Mouse (Mus musculus): ENCODE measurements around the gene Degs1.
A peak's percentile ranks its signal among the peaks of the same experiment; 100 is the strongest.
"Not testable (repeated sequence)": the region's sequence is repeated elsewhere in the genome, so short reads cannot be mapped to it uniquely, and the experiment has no call there.

Gene Degs1

GRCm38 (mm10) chr1:182282091-182283075 lies at the start of gene Degs1:
TSS of gene Degs1 (minus strand) at chr1:182282804.
- DNase-seq, result peak; percentile 95

DNA sequence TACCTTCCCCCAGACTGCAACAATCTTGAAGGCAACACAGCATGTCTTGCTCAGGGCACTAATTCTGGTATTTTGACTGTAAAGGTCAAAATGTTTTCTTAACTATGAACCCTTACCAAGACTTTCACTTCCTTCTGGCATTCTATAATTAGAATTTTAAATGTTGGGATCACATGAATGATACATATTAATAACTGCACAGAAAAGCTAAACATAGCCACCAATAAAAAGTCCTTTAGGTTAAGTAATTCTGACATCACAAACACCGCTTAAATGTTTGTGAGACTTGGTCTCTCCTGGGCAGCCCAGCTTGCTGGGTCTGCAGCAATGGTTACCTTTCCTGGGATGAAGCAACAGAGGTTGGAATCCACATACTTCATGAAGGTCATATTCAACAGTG lies 43.3 kb upstream of the Degs1 start:
- DNase-seq, result no peak

DNA sequence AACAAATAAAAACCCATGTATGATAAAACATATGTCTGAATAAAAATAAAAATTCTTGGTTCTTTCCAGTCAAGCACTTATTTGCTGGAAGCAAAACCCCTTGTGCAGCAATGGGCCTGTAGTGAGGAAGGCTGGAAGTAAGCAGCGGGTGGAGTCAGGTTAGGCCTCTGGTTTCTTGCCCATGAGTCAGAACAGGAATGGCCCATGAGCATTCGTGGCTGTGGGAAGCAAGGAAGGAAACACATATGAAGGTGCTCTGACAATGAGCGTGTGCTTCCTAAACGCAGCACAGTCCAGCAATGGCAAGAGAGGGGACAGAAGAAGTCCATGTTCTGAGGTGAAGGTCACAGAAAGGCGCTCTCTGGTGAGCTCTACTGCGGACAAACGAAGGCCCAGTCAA lies 41.9 kb upstream of the Degs1 start:
- DNase-seq, result no peak

DNA sequence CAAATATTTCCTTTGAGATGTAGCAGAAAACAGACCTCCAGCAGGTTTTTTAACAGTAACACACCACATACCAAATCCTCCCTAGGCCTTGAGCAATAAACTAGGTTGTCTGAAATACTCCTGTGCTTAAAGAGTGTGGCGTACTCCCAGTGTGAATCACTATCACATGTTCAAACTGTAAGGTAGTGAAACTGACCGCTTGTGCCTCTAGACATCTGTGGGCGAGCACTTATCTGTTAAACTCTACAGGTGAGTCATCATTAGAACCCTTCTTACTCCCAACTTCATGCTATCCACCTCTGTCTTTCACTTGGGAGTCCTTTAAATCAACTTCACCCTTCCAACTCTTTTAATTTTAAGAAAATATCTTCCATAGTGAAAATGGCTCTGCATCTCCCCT lies 40.5 kb upstream of the Degs1 start:
- no peak for DNase-seq

DNA sequence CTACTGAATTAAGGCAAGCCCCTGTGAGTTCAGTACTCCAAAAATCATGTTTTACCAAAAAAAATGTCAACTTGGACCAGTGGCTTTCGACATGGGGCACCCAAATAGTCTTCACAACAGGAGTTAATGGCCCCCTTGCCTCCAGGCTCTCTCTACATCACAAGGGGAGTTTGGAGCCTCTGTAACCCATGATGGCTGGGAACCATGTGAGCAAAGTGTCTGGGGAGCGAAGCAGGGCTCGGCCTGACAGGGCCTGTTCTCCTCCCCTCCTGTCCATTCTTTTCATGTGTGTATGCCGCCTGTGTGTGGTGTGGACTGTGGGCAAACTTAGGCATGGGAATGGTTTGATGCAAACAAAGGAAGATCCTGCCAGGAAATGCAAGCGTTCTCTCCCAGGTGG lies 31.6 kb upstream of the Degs1 start:
- no peak for DNase-seq

GRCm38 (mm10) chr1:182313181-182313580 lies 30.6 kb upstream of the Degs1 start:
- DNase-seq, result no peak

- no peak for DNase-seq
Observed at GRCm38 (mm10) chr1:182311376-182311775, 28.8 kb upstream of the Degs1 start.

- no peak for DNase-seq
Observed at GRCm38 (mm10) chr1:182310316-182310715, 27.7 kb upstream of the Degs1 start.

DNA sequence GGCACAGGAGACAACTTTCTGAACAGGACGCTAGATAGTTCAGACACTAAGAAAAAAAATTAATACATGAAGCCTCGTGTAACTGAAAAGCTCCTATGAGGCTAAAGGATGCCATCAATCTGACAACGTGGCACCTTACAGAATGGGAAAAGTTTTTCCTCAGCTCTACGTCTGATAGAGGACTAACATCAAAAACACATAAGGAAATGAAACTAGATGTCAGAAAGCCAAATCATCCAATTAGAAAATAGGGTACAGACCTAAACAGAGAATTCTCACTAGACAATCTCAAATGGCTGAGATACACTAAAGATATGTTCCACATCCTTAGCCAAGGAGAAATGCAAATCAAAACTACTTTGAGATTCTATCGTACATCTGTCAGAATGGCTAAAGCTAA lies 26.8 kb upstream of the Degs1 start:
- DNase-seq, result no peak

GRCm38 (mm10) chr1:182302916-182303315 lies 20.3 kb upstream of the Degs1 start:
- no peak for DNase-seq

- DNase-seq, result no peak
Observed at GRCm38 (mm10) chr1:182302176-182302870, 19.7 kb upstream of the Degs1 start.

GRCm38 (mm10) chr1:182297821-182298220 lies 15.2 kb upstream of the Degs1 start:
- no peak for DNase-seq

GRCm38 (mm10) chr1:182297246-182297645 lies 14.6 kb upstream of the Degs1 start:
- no peak for DNase-seq

DNA sequence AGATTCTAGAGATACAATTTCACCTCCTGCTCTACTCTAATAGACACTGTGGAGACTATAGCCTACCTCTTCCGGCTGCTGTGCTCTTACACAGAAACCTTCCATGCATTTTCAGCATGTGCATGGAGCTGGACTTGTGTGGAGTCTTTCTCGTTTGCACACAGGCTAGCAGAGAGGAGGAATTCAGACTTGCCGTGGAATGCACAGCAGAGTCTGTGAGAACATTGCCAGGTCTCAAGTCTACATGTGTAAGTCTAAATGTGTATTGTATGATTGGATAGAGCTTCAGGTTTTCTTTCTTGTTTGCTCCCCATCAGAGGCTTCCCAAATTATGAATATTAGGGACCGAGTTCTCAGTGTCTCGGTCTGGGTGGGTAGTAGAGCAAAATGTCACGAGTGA lies 14.2 kb upstream of the Degs1 start:
- DNase-seq, result no peak

GRCm38 (mm10) chr1:182296141-182296540 lies 13.5 kb upstream of the Degs1 start:
- DNase-seq, result no peak

- DNase-seq, result no peak
Observed at GRCm38 (mm10) chr1:182292291-182292690, 9.7 kb upstream of the Degs1 start.

- DNase-seq, result not testable (repeated sequence)
Observed at GRCm38 (mm10) chr1:182290741-182291140, 8.1 kb upstream of the Degs1 start.

DNA sequence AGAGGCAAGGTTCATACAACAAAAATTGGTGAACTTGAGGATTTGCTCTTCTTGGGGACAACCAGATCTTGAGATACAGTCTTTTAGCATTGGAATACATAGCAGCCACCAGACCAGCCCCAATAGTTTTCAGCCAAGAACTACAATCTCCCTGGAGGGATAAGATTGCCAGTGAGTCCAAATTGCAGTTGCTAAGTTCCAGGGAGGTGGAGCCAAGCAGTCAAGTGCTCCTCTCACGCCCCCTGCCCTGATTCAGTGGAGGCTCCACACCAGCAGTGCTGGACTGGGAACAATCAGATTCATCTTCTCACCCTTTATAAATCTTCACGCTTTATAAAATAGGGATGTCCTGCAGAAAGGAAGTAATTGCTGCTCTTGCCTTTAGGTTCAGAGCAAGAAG lies 7.2 kb upstream of the Degs1 start:
- no peak for DNase-seq

DNA sequence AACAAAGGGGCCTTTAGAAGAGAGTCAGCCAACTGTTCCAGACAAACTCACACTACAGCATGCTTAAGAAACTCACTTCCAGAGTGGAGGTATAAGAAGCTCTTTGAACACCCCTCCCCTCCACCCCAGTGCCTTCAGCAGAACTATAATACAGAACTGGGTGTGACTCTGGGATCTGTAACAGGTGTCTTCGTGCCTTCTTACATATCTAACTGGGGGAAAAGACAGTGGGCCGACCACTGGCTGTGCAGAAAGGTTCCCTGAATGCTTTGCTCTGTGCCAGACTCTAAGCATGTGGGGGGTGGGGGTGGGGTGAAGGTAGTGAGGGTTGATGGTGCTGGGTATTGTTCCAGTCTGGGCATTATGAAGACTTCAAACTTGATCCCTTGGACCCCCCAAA lies 6.0 kb upstream of the Degs1 start:
- DNase-seq, result no peak

- no peak for DNase-seq
Observed at GRCm38 (mm10) chr1:182287781-182288180, 5.2 kb upstream of the Degs1 start.

- no peak for DNase-seq
Observed at GRCm38 (mm10) chr1:182284795-182285194, 2.2 kb upstream of the Degs1 start.

GRCm38 (mm10) chr1:182283231-182283630 lies 627 bp upstream of the Degs1 start:
- no peak for DNase-seq

- peak; percentile 67 for DNase-seq
Observed at GRCm38 (mm10) chr1:182281251-182281711, 1.3 kb downstream of the Degs1 start.

GRCm38 (mm10) chr1:182280577-182280976 lies 2.0 kb downstream of the Degs1 start:
- DNase-seq, result no peak

Data from embryo, embryonic 11 days (tissue).